Mouse (Mus musculus) adipocyte (in vitro differentiated cells): ENCODE measurements around the gene Ormdl2.

Experiments used
- DNase-seq: peaks from one replicate; pipeline ENCODE4 v3.0.0-alpha.2; 2016; ENCODE audit warnings: low spot score

Ormdl2 gene

GRCm38 (mm10) chr10:128803771-128804270 is 17.6 kb downstream of the Ormdl2 start, which contains the start of gene Dnajc14:
Gene Dnajc14, plus strand, starts transcription at chr10:128804062.
- peak; percentile 82 for DNase-seq

DNA sequence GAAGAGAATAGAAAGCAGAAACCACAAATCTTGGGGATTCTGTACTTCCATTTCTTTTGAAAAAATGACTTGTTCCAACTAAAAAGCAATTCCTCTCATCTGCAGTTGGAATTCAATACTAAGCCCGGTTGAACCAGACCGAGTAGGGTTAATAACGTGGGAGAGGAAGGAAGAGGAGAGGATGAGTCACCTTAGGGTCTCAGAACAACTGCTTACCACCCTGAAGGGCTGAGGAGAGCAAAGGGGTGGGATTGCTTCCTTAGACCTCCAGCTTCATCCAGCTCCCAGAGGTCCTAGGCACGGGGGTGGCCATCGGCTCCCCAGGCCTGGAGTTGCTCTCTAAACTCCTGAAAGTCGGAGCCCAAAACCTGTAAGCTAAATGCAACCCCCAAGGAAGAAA is 18.1 kb downstream of the Ormdl2 start:
- DNase-seq: peak; percentile 26

DNA sequence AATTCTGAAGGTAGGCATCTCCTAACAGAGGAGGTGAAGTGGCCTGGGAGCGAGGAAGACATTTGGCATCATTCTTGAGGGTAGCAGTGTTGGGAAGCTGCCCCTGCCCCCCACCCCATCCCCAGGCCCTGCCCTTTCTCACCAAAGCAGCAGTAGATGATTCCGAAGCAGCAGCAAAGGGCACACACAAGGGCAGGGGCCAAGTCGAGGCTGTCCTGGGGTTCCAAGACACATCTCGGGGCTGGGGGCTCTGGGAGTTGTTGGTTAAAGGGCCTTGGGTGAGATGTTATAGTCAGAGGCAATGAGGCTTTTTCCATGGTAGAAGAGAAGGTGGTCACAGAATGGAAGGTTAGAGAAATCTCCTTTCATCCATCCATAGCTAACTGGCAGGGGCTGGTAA is 18.5 kb downstream of the Ormdl2 start:
- no peak for DNase-seq

DNA sequence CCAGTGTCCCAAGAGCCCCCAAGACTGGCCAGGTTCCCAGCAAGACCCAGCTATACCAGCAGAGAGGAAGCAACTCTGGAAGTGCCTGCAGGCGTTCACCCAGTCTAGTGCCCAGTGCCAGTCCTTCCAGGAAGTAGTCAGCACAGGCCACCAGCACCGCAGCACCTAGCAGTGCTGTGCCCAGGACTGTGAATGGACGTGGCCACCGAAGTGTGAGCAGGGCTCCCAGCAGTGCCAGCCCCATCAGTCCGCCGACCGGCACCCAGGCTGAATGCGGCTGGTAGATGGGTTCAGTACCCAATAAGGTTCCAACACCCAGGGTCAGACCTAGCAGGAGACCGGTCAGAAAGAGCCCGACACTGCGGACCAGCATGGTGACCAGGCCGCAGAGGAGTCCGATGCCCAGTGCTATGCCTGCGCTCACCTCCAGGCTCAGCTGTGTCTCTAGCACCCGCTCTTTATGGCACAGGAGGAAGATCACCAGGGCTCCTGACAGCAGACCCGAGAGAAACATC is 19.4 kb downstream of the Ormdl2 start:
- no peak for DNase-seq

DNA sequence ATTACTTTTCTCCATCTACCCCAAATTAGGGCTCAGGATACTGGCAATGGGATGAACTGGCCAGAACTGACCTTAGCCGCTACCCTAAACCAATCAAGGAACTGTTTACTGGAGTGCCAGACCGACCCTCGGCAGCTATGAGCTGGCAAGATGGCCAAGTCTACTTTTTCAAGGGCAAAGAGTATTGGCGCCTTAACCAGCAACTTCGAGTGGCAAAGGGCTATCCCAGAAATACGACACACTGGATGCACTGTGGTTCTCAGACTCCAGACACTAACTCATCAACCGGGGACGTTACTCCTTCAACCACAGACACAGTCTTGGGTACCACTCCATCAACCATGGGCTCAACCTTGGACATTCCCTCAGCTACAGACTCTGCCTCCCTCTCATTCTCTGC is 22.8 kb downstream of the Ormdl2 start:
- DNase-seq: no peak

DNA sequence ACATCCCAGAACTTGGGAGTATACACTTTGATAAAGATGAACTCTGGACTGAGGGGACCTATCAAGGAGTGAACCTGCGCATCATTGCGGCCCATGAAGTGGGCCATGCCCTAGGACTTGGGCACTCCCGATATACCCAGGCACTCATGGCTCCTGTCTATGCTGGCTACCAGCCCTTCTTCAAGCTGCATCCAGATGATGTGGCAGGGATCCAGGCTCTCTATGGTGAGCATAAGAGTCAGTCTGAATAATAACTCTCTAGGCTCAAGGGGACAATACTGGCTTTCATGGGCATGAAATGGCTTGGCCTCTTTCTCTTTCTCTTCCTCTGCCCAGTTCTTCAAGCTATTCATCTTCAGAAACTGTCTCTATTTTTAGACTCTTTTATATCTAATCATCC is 25.9 kb downstream of the Ormdl2 start:
- DNase-seq: peak; percentile 52

GRCm38 (mm10) chr10:128794391-128794790 is 27.1 kb downstream of the Ormdl2 start:
- DNase-seq: no peak

- no peak for DNase-seq
Measured at GRCm38 (mm10) chr10:128793258-128793657, 28.2 kb downstream of the Ormdl2 start.

DNA sequence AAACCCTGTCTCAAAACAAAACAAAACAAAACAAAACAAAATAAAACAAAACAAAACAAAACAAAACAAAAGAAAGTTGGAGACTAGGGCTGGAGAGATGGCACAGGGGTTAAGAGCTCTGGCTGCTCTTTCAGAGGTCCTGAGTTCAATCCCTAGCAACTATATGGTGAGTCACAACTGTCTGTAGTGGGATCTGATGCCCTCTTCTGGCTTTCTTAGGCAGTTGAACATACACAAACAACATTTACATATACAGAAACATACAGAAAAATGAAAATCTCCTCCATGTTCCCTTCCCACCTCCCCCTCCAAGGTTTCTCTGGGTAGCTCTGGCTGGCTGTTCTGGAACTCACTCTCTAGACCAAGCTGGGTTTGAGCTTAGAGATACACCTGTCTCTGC is 29.4 kb downstream of the Ormdl2 start:
- no peak for DNase-seq

DNA sequence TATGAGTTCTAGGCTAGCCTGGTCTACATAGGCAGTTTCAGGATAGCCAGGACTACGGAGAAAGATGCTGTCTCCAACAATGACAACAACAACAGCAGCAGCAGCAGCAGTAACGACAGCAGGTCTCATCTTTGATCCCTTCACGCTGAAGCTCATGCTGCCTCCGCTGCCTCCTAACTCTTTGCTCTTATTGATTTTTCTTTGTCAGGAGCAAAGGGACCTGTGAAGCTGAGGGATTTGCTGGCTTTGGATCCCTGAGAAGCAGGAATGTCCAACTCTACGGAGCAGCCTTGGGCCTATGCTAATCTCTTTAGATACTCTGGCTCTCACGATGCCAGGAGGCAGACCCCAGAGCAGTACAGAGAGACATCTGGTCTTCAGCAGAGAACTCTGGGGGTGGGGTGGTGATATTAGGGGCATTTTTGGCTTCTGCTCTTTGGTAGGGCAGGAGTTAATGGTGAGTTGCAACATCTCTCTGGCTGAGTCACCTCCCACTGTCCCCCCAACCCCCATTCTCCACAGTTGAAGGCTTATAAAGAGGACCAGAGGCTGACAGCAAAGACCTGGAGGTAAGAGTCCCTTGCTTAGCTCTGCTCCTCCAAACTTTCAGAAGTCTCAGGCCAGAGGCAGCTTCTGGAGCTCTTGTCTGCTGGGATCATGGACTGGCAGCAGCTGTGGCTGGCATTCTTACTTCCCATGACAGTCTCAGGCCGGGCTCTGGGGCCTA is 30.9 kb downstream of the Ormdl2 start, which contains the start of gene Mmp19:
TSS of gene Mmp19 (plus strand) at position 513 of the 727 bp plus-strand sequence.
- DNase-seq: peak; percentile 70

DNA sequence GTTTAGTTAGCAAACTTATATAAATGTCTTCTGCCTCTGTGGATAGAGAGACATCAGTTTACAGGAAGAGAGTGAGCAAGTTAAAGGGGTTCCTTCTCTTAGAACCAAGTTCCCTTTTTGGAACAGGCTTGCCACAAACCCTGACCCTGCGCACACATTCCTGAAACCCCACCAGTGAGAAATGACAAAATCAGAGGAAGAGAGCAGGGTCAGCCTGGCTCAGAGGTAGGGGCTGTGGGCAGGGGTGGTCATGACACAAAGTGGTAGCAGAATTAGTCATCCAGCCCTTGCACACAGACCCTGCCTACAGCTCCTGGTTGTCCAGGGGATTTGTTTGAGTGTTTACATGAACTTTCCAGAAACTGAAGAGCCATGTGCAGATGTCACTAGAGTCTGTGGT is 41.2 kb downstream of the Ormdl2 start:
- DNase-seq: no peak

DNA sequence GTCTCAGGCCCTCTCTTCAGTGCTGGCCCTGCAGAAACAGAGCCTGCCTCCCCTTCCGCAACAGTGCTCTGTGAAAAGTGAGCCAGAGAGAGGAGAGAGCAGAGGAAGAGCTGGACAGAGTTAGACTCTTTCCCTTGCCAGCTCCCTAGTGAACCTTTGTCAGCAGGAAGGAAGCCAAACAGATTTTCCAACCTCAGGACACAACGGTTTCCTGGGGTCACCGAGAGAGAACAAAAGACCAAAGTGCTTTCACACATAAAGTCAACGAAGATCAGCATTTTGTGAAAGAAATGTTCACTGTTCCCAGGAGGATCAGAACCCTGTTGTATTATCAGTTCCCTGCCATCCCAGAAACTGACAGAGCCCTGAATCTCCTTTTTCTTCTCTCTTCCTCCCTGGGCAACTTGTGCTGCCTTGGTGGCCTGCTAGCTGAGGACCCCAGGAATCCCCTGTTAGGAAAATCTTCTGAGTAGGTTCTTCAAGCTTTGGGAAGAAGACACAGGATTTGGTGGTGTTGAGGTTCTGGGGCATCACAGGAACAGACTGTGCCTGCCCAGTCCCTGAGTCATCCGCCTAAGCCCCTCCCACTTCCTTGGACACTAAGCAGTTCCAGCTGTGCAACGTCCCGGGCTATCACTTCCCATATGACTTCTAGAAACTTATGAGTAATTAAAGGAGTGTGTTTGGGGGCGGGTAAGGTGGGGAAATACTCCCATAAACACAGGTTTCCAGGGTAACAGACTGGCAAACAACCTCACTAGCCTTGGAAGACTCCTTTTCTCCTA is 42.2 kb downstream of the Ormdl2 start:
- DNase-seq: peak; percentile 92

DNA sequence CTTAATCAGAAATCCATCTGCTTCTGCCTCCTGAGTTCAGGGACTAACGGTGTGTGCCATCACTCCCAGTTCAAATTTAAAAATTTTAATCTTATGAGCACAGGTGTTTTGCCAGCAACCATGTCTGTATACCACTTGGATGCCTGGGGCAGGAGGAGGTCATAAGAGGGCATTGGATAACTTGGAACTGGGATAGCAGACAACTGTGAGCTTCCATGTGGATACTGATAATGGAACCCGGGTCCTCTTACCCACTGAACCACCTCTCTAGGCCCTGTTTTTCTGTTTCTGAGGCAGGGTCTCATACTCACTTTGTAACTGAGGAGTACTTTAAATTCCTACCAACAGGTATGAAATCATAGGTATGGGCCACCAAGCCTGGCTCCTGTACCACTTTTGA is 43.0 kb downstream of the Ormdl2 start:
- DNase-seq: no peak

- peak; percentile 26 for DNase-seq
Measured at GRCm38 (mm10) chr10:128773685-128774084, 47.8 kb downstream of the Ormdl2 start.

GRCm38 (mm10) chr10:128772895-128773294 is 48.5 kb downstream of the Ormdl2 start:
- no peak for DNase-seq
